Mouse (Mus musculus): Measurements from ENCODE around the gene Apbb2.

DNA sequence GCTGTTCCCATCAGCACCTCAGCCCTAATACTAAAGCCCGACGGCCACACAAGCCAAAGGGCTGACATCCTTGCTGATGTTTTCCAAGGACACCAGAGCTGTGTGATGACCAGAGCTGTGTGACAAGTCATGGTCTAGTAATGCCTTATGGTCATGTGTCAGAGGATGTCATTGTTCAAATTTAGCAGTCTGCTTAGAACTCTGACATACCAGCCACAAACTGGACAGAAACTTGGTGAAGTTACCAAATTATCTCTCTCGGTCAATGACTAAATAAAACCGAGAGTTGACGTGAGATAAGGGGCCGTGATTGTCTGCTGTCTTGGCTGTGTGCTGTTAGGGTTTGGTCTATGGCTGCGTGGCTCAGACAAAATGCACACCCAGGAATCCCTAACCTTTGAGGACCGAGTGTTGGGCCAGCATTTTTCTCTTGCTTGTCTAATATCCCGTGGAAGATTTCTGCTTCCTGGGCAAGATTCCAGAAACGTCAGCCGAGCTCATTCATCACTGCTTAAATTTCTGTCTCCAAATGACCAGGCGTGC lies 71.5 kb downstream of the Apbb2 start:
- TF ChIP-seq POLR2A (IDR thresholded peaks at IDR 0.05; ENCODE audit: low read depth, low read length) = no peak
- TF ChIP-seq CTCF (IDR thresholded peaks at IDR 0.05; ENCODE audit: borderline replicate concordance, insufficient read depth, low read length) = no peak

Data from embryonic fibroblast, embryonic 13.5 days (primary cell).